Mouse (Mus musculus): ENCODE data around the gene Ccdc7a. TPM values are rescaled to one million over a fixed set of nuclear protein-coding genes. Genes with fewer than 3 reads are reported as not detected.
A peak's percentile ranks its signal among the peaks of the same experiment; 100 is the strongest.
"Not testable (repeated sequence)": the region's sequence is repeated elsewhere in the genome, so short reads cannot be mapped to it uniquely, and the experiment has no call there.

Ccdc7a gene
- polyA plus RNA-seq (2017; shearing (Covaris generic)), result not detected

- not testable (repeated sequence) for ATAC-seq
Measured at GRCm38 (mm10) chr8:129065417-129065816, at the start of gene Ccdc7a. Gene Ccdc7a, minus strand, starts transcription at chr8:129065517.

GRCm38 (mm10) chr8:129066834-129067233 is 1.5 kb upstream of the Ccdc7a start, which contains the start of gene Ccdc7b:
Gene Ccdc7b, plus strand, starts transcription at chr8:129067134.
- not testable (repeated sequence) for ATAC-seq

GRCm38 (mm10) chr8:128991389-128991788 is 73.9 kb downstream of the Ccdc7a start:
- ATAC-seq, result no peak

- ATAC-seq, result not testable (repeated sequence)
Measured at GRCm38 (mm10) chr8:128948941-128949340, 116.4 kb downstream of the Ccdc7a start.

DNA sequence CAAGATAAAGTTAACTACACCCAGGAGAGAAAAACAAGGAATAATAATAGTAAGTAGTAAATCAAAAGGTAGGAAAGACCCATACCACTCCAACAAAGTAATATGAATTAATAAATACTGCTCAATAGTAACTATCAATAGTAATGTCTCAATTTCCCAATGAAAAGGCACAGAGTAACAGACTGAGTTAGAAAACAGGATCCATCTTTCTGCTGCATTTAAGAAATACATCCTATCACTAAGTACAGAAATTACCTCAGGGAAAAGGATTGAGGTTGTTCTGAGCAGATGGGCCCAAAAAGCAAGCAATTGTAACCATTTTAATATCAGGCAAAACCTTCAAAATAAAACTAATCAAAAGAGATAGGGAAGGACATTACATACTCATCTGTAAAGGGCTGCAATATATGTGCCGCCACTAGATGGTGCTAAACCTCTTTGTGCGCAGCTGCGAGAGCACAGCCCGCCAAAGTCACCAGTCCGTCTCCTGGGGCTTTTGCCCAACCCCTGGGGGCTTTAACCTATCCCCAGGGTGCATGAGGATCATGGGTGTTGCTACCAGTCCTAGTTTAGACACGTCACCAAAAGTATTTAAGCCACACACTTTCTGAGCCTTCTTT is 124.2 kb downstream of the Ccdc7a start:
- not testable (repeated sequence) for ATAC-seq

GRCm38 (mm10) chr8:128933446-128933845 is 131.9 kb downstream of the Ccdc7a start:
- ATAC-seq, result no peak

GRCm38 (mm10) chr8:128882719-128883118 is 182.6 kb downstream of the Ccdc7a start:
- no peak for ATAC-seq

DNA sequence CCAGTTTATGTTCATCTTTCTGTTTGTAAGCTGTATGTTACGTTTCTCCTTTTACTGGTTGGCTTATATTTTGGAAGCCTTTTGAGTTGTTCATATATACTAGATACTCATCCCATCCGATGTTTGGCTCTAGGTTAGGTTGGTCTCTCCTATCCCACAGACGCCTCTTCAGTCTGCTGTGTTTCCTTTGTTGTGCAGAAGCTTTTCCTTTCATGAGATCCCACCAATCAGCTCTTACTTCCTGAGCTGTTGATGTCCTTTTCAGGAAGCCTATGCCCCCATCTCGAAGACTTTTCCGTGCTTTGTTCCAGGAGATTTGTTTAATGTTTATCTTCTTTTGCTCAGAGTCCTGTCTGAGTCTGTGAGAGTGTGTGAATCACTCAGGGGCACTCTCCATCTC is 221.6 kb downstream of the Ccdc7a start:
- no peak for ATAC-seq

- no peak for ATAC-seq
Measured at GRCm38 (mm10) chr8:128812521-128812920, 252.8 kb downstream of the Ccdc7a start.

DNA sequence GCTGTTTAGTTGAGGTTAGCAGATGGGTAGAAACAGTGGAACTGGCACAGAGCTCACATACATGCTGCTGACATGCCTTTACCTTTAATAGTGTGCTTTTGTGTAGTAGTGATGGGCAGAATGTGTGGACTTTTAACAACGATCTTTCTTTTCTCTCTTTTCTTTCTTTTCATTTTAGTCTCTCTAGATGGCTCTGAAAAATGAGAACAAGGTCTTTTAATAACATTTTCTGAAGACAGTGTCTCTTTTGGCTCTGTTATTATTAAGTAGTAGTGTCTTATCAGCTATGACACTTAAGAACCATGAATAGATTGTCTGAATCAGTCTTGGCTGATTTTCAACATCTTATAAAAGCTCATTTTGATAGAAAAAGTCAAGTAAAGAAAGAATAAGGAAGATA is 266.7 kb downstream of the Ccdc7a start, which contains the start of gene Gm3952:
Gene Gm3952, minus strand, starts transcription at position 101 of the 400 bp plus-strand sequence.
- ATAC-seq, result no peak

DNA sequence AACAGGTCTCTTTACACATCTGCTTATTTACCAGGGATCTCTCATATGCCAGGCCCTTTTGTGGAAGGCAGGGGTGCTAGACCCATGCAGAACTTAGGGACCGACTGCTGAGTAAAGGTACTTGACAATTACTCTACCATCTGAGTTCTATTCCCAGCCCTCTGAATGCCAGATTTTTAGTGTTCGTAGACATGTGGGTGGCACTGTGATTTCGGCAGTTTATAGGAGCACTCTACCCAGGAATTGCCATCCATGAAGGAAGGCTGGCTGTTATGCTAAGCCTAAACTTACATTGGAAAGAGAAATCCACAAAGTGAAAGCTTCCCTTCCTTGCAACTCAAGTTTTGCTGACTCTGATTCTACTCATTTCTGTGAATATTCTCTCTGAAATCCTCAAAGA is 329.6 kb downstream of the Ccdc7a start:
- no peak for ATAC-seq

DNA sequence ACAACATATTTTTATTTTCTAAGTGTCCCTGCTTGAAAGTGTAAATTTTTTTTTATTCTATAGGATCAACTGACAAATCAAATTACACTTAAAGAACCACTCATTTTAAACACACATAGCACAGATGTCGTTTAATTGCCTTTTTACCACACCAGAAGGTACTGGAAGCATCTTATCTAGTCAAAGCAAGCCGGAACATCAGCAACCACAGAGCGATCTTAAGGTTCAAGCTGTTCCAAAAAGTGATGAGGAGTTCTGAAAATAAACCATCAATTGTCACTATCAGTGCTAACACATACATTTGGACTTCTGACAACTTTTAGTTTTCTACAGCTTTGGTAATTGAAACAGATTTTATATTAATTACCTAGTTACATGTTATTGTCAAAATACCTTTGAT is 331.2 kb downstream of the Ccdc7a start:
- no peak for ATAC-seq

GRCm38 (mm10) chr8:128732254-128732653 is 333.1 kb downstream of the Ccdc7a start:
- no peak for ATAC-seq

- no peak for ATAC-seq
Measured at GRCm38 (mm10) chr8:128727213-128727612, 338.1 kb downstream of the Ccdc7a start.

DNA sequence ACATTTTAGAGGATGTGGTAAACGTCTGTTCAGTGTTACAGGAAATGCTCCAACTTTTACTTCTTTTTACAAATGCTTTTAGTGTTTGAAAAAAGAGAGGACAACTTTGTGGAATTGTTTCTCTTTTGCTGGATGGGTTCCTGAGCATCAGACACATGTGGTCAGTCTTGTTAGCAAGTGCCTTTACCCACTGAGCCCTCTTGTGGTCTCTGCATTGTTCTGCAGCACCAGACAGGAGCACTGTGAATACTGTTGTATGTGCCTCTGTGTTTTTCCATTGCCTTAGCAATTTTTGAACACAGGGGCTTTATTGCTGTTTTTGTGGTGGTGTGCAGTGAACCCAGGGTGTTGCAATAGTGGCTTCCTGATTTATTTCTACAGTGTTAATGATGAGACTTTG is 340.5 kb downstream of the Ccdc7a start:
- peak; percentile 51 for ATAC-seq

DNA sequence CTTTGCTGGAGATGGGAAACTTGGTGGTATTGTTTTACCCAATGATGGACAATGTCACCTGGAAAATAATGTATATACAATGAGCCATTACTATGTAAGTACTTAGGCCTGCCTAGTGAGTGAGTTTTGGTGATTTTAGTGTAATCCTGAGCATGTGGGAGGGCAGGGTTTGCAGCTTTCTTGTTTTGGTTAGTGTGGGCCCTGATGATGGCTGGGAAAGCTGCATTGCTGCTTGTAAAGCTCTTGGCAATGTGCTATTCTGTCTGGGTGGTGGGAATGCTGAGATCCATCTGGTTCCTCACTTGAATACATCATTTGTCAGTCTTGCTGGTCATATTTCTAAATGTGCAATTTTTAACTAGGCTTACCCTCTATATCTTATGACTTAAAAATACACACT is 349.1 kb downstream of the Ccdc7a start:
- ATAC-seq, result no peak

GRCm38 (mm10) chr8:128709261-128709660 is 356.1 kb downstream of the Ccdc7a start:
- ATAC-seq, result peak; percentile 90

DNA sequence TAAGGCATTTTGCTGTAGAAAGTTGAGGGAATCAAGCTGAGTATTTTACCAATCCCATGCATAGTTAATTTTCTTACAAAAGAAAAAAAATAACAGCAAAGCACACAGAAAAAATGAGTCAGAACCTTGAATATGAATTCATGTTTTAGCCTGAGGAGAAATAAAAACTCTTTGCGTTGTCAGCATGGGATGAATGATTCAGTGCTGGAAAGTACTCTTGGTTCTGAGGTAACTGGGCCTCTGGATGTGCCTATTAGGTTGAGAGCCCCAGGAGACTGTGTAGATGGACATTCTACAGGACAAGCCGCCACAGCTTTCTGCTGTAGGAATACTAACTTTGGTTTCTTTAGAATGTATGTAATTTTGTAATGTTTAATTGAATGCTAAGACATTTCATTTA is 360.5 kb downstream of the Ccdc7a start:
- ATAC-seq, result no peak

- no peak for ATAC-seq
Measured at GRCm38 (mm10) chr8:128704376-128704775, 360.9 kb downstream of the Ccdc7a start.

DNA sequence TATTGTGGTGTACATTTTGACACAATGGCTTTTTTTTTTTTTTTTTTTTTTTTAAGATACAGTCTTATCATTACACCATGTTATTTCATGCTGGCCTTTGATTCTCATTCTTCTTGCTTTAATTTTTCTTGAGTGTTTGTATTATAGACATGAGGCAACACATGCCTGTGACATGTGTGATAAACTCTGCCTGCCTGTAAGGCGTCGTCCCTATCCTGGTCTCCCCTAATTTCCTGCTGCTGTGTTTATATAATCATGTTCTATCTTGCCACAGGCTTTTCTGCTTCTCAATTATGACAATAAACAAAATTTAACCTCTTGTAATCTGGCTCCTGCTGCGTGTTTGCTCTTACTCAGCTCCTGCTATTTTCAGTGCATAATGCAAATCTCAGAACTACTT is 367.4 kb downstream of the Ccdc7a start:
- no peak for ATAC-seq

GRCm38 (mm10) chr8:128696701-128697397 is 368.5 kb downstream of the Ccdc7a start:
- no peak for ATAC-seq

DNA sequence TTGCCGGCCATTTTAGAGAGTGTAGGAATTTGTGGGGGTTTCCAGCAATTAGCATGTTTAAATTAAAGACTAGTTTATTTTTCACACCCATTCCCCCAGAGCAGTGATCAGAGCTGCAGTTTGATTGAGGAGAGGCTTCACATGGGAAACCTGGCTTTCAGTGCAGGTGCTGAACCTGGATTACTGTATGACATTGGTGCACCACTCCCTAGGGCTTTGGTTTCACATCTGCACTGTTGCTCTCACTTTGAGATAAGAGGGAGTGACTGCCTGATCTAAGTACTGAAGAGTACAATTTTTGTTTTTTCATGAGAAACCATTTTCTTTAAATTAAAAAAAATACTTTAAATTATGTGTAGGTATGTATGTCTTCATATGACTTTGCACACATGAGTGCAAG is 375.3 kb downstream of the Ccdc7a start:
- ATAC-seq, result no peak

- ATAC-seq, result no peak
Measured at GRCm38 (mm10) chr8:128688679-128689078, 376.6 kb downstream of the Ccdc7a start.

GRCm38 (mm10) chr8:128686429-128686990 is 378.8 kb downstream of the Ccdc7a start:
- ATAC-seq, result no peak
